Mouse (Mus musculus) left cerebral cortex, adult 9 months (tissue): ENCODE data around the gene Kif5c.
A peak's percentile ranks its signal among the peaks of the same experiment; 100 is the strongest.

Source experiments
- DNase-seq, 2 experiments: peaks; one replicate each; pipeline ENCODE4 v3.0.0; 2022; ENCODE audit warnings: low spot score in 2 of 2

Kif5c gene

GRCm38 (mm10) chr2:49745094-49745781 lies 126.1 kb downstream of the Kif5c start:
- DNase-seq, result no peak

- DNase-seq, result no peak
These were observed 127.8 kb downstream of the Kif5c start for GRCm38 (mm10) chr2:49746947-49747346.

- DNase-seq, result no peak
These were observed 128.6 kb downstream of the Kif5c start for GRCm38 (mm10) chr2:49747670-49748069.

GRCm38 (mm10) chr2:49748628-49749342 lies 129.7 kb downstream of the Kif5c start:
- DNase-seq, result peak in 1 of 2 experiments; percentile 76

- no peak for DNase-seq
These were observed 130.9 kb downstream of the Kif5c start for GRCm38 (mm10) chr2:49749730-49750576.

GRCm38 (mm10) chr2:49751544-49752210 lies 132.6 kb downstream of the Kif5c start:
- peak in 1 of 2 experiments; percentile 55 for DNase-seq

- DNase-seq, result no peak
These were observed 133.1 kb downstream of the Kif5c start for GRCm38 (mm10) chr2:49752211-49752607.

- no peak for DNase-seq
These were observed 134.0 kb downstream of the Kif5c start for GRCm38 (mm10) chr2:49753062-49753461.

GRCm38 (mm10) chr2:49755054-49755453 lies 136.0 kb downstream of the Kif5c start:
- DNase-seq, result peak in 1 of 2 experiments; percentile 69

GRCm38 (mm10) chr2:49757616-49758015 lies 138.5 kb downstream of the Kif5c start:
- DNase-seq, result no peak

GRCm38 (mm10) chr2:49764331-49764946 lies 145.3 kb downstream of the Kif5c start:
- DNase-seq, result peak in 1 of 2 experiments; percentile 65

- DNase-seq, result no peak
These were observed 149.8 kb downstream of the Kif5c start for GRCm38 (mm10) chr2:49768916-49769315.

- DNase-seq, result no peak
These were observed 151.3 kb downstream of the Kif5c start for GRCm38 (mm10) chr2:49770440-49770839.

- DNase-seq, result no peak
These were observed 152.1 kb downstream of the Kif5c start for GRCm38 (mm10) chr2:49771172-49771571.

- no peak for DNase-seq
These were observed 154.3 kb downstream of the Kif5c start for GRCm38 (mm10) chr2:49773194-49773931.

- no peak for DNase-seq
These were observed 155.1 kb downstream of the Kif5c start for GRCm38 (mm10) chr2:49774180-49774579.

GRCm38 (mm10) chr2:49775187-49775586 lies 156.1 kb downstream of the Kif5c start:
- DNase-seq, result no peak

- no peak for DNase-seq
These were observed 156.6 kb downstream of the Kif5c start for GRCm38 (mm10) chr2:49775735-49776134.

GRCm38 (mm10) chr2:49776407-49776806 lies 157.3 kb downstream of the Kif5c start:
- DNase-seq, result no peak

GRCm38 (mm10) chr2:49787376-49788050 lies 168.4 kb downstream of the Kif5c start, which contains the start of gene Lypd6b:
TSS of gene Lypd6b (plus strand) at chr2:49787688.
- DNase-seq, result no peak
